Mouse (Mus musculus) neural tube, embryonic 15.5 days (tissue): Measurements from ENCODE around the gene Med25. TPM values are rescaled to one million over a fixed set of nuclear protein-coding genes. Genes with fewer than 3 reads are reported as not detected.

Source experiments
- ATAC-seq: fragments of 200-750 bp; cut with Nextera tagmentation; 2 replicates; pipeline ENCODE4 v1.8.0; 2017; ENCODE audit warnings: mild to moderate bottlenecking, moderate TSS enrichment, moderate library complexity; ENCODE audit not compliant: low FRiP score
- H3K27ac ChIP-seq: fragments of 300-500 bp; sonication (generic); replicated peaks from 2 replicates; pipeline ENCODE4 v1.5.1; 2015; ENCODE audit warnings: mild to moderate bottlenecking, inconsistent platforms
- H3K27me3 ChIP-seq: fragments of 300-500 bp; sonication (generic); replicated peaks from 2 replicates; pipeline ENCODE4 v1.6.1; 2015; ENCODE audit warnings: inconsistent platforms
- H3K36me3 ChIP-seq: fragments of 300-500 bp; sonication (generic); 2 replicates; pipeline ENCODE4 v1.6.1; 2015; ENCODE audit warnings: inconsistent platforms
- H3K4me1 ChIP-seq: fragments of 300-500 bp; sonication (generic); 2 replicates; pipeline ENCODE4 v1.6.1; 2015; ENCODE audit warnings: inconsistent platforms
- H3K4me2 ChIP-seq: fragments of 300-500 bp; sonication (generic); 2 replicates; pipeline ENCODE4 v1.6.1; 2015; ENCODE audit warnings: inconsistent platforms, mild to moderate bottlenecking, moderate library complexity
- H3K4me3 ChIP-seq: fragments of 300-500 bp; sonication (generic); replicated peaks from 2 replicates; pipeline ENCODE4 v1.5.1; 2015; ENCODE audit warnings: mild to moderate bottlenecking, inconsistent platforms
- H3K9ac ChIP-seq: fragments of 300-500 bp; sonication (generic); replicated peaks from 2 replicates; pipeline ENCODE4 v1.6.1; 2015; ENCODE audit warnings: mild to moderate bottlenecking, inconsistent platforms
- H3K9me3 ChIP-seq: fragments of 300-500 bp; sonication (generic); replicated peaks from 2 replicates; pipeline ENCODE4 v1.6.1; 2016; ENCODE audit warnings: inconsistent platforms
- WGBS: fragments of 180-500 bp; shearing (Covaris S2); methylation state at CpG from one replicate; pipeline ENCODE4 v1.1.7; 2015; ENCODE audit warnings: mixed read lengths; 5-methylcytosine and 5-hydroxymethylcytosine counted together
- polyA plus RNA-seq: library from polyadenylated mRNA; unstranded; fragments of >200 nt; fragmentation: Nextera tagmentation; extraction: Ambion mirVana; gene quantifications from 2 replicates; pipeline ENCODE4 v1.2.1, GENCODE M21; 2015

Med25 gene
- polyA plus RNA-seq, 1 experiment from 2014 or later = 141 TPM

DNA sequence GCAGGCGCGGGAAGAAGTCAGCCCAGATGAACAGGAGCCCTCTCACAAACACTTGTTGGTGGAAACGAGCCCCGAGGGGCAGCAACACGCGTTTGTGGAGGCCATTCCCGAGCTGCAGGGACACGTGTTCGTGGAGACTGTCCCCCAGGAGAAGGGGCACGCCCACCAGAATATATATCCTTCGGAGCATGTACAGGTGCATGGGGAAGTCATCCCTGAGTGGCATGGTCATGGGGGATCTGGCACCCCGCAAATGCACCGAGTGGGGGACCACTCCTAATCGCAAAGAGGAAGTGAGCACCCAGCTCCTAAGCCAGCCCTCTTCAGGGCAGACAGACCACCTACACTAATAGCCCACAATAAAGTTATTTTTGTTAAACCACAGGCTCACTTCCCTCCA is 52.1 kb downstream of the Med25 start:
- Histone ChIP-seq H3K4me1 (peaks cover 16% of the 10 kb centered on the region), H3K9me3 (no peaks in the 10 kb centered on the region), H3K9ac (peak overlapping the region; percentile 36; the same call in 1 of the 2 replicates), H3K4me3 (peak overlapping the region; percentile 29; the same call in 1 of the 2 replicates), H3K4me2 (peak overlapping the region; percentile 61), H3K36me3 (peaks cover 52% of the 10 kb centered on the region), H3K27ac (no peak overlapping the region), H3K27me3 (peaks cover 33% of the 10 kb centered on the region)
- WGBS = 46% methylated on average over 14 of the region's 14 CpGs
- no peak for ATAC-seq

DNA sequence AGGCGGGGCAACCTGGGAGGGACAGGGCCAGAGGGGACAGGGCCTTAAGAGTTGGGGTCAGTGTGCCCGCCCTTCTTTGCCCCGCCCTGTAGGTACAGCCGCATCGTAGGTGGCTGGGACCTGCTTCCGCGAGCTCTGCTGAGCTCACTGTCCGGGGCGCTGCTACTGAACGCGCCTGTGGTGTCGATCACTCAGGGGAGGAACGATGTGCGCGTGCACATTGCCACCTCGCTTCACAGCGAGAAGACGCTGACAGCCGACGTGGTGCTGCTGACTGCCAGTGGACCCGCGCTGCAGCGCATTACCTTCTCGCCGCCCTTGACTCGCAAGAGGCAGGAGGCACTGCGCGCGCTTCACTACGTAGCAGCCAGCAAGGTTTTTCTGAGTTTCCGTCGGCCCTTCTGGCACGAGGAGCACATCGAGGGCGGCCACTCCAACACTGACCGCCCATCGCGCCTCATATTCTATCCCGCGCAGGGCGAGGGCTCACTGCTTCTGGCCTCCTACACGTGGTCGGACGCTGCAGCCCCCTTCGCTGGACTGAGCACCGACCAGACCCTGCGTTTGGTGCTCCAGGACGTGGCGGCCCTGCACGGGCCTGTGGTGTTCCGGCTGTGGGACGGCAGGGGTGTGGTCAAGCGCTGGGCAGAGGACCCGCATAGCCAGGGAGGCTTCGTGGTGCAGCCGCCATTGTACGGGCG is 52.9 kb downstream of the Med25 start:
- WGBS = 2% methylated on average over 58 of the region's 58 CpGs
- peak; percentile 68 for ATAC-seq
- H3K9ac ChIP-seq = peak overlapping the region; percentile 36
- H3K27me3 ChIP-seq = peaks cover 33% of the 10 kb centered on the region
- peak overlapping the region; percentile 29 for H3K4me3 ChIP-seq
- no peak overlapping the region for H3K27ac ChIP-seq
- H3K9me3 ChIP-seq = no peaks in the 10 kb centered on the region
- peaks cover 16% of the 10 kb centered on the region for H3K4me1 ChIP-seq
- peak overlapping the region; percentile 61 for H3K4me2 ChIP-seq
- H3K36me3 ChIP-seq = peaks cover 45% of the 10 kb centered on the region

DNA sequence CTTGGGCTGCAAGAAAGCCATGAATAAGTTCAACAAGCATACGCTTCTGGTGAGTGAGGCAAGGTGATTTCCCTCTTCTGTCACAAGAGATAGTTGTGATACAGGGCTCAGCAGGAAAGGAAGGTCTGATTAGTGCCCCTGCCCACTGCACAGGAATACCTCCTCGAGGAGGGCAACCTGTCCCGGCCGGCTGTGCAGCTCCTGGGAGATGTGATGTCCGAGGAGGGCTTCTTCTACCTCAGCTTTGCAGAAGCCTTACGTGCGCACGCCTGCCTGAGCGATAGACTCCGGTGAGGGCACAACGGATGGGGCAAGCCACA is 53.4 kb downstream of the Med25 start:
- Histone ChIP-seq H3K27ac (no peak overlapping the region), H3K9me3 (no peaks in the 10 kb centered on the region), H3K36me3 (peaks cover 39% of the 10 kb centered on the region), H3K4me1 (peaks cover 16% of the 10 kb centered on the region), H3K4me2 (peak overlapping the region; percentile 61), H3K9ac (peak overlapping the region; percentile 36), H3K4me3 (peak overlapping the region; percentile 29), H3K27me3 (peaks cover 33% of the 10 kb centered on the region)
- ATAC-seq = no peak
- whole genome bisulfite sequencing = 29% methylated on average over 11 of the region's 11 CpGs

DNA sequence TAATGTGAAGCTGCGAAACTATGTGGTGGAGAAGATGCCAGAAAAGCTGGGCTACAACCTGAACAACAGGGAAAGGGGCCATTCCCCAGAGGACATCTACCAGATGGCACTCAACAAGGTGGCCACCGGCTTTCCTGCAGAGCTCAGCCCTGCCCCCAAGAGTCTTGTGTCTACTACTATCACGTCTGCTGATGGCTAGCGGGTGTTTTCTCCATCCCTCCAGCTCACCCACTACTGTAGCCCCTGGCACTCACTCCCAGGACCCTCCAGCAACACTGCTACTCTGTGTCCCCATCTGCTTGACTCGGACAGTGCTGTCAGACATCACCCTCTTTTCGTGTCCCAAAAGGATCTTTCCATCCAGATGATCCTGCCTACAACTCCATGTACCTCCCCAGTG is 54.4 kb downstream of the Med25 start:
- no peak for ATAC-seq
- WGBS = 84% methylated on average over 6 of the region's 6 CpGs
- Histone ChIP-seq H3K27me3 (peaks cover 32% of the 10 kb centered on the region), H3K36me3 (peaks cover 29% of the 10 kb centered on the region), H3K4me2 (no peak overlapping the region), H3K4me1 (peaks cover 16% of the 10 kb centered on the region), H3K4me3 (no peak overlapping the region), H3K27ac (no peak overlapping the region), H3K9ac (no peak overlapping the region), H3K9me3 (no peaks in the 10 kb centered on the region)

DNA sequence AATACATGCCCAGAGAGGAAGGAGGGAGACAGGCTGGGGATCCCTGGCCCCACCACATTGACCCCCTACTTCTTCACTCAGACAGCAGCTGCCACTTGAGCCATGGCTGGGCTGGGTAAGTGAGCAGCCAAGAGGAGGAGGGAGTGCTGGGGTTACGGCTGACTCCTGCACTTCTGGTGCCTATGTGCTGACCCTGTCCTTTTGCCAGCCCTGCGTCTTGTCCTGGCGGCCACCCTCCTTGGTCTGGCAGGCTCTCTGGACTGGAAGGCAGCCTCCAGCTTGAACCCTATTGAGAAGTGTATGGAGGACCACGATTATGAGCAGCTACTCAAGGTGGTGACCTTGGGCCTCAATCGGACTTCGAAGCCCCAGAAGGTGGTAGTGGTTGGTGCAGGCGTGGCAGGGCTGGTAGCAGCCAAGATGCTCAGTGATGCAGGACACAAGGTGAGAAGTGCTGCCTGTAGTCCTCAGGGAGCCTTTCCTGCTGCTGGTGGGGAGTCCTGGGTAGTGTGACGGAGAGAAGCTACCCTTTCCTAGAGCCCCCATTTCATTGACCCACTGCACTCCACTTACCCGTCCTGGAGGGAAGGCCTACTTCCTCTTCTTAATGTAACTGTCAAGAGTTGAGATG is 56.0 kb downstream of the Med25 start:
- peaks cover 19% of the 10 kb centered on the region for H3K27me3 ChIP-seq
- peaks cover 22% of the 10 kb centered on the region; the same call in 1 of the 2 replicates for H3K36me3 ChIP-seq
- no peak for ATAC-seq
- H3K9me3 ChIP-seq = no peaks in the 10 kb centered on the region
- H3K4me2 ChIP-seq = no peak overlapping the region
- no peak overlapping the region for H3K9ac ChIP-seq
- no peak overlapping the region for H3K27ac ChIP-seq
- H3K4me3 ChIP-seq = no peak overlapping the region
- H3K4me1 ChIP-seq = peaks cover 16% of the 10 kb centered on the region
- 90% methylated on average over 9 of the region's 9 CpGs for WGBS

DNA sequence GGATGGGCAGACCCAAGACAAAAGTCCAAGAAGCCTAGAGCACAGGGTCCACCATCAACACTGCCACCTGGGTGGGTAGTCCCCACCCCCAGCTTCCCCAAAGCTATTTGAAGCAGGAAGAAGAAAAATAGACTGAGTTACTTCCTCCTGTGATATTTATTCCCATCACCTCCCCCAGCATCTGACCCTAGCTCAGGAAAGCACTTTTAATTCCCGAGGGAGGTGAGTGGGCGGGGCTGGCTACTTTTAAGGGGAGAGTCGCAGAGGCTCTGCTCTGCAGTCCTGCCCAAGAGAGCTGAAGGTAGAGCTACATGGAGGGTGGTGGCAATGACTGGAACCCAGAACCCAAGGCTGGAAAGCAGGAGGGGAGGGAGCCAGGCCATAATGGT is 56.5 kb downstream of the Med25 start:
- Histone ChIP-seq H3K9me3 (no peaks in the 10 kb centered on the region), H3K4me3 (no peak overlapping the region), H3K9ac (no peak overlapping the region), H3K4me2 (no peak overlapping the region), H3K27me3 (peaks cover 15% of the 10 kb centered on the region), H3K36me3 (peaks cover 22% of the 10 kb centered on the region), H3K4me1 (peaks cover 16% of the 10 kb centered on the region), H3K27ac (no peak overlapping the region)
- ATAC-seq = no peak
- 52% methylated on average over 3 of the region's 3 CpGs for WGBS

DNA sequence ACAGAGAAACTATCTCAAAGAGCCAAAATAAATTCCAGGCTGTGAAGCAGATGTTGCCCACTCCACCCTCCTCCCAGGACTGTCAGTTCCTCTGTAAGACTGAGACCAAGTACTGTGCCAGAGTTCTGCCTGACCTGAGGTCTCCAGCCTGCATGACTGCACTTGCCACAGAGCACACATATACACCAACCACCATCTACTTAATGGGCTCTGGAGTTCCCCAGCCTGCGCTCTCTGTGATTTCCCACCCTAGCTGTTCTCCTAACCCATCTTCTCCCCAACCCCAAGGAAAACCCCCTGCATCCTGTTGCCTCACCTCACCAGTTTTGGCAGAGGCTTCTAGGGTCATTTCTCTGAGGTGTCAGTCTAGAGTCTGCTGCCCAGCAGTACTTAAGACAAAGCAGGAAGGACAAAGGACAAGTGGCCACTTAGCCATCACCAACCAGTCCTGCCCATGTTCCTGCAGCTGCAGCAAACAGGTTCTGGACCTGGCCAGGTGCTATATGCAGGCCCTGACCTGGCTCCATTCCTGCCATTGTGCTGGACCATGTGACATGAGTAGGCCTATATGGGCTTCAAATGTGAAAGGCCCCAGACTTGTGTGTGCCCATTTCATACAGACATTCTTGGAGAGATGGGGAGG is 57.0 kb downstream of the Med25 start:
- Histone ChIP-seq H3K9ac (no peak overlapping the region), H3K36me3 (peaks cover 22% of the 10 kb centered on the region), H3K4me1 (peaks cover 14% of the 10 kb centered on the region), H3K4me3 (no peak overlapping the region), H3K27me3 (peaks cover 10% of the 10 kb centered on the region), H3K27ac (no peak overlapping the region), H3K9me3 (no peaks in the 10 kb centered on the region), H3K4me2 (no peak overlapping the region)
- no peak for ATAC-seq
- WGBS = 94% methylated on average over 1 of the region's 1 CpGs

DNA sequence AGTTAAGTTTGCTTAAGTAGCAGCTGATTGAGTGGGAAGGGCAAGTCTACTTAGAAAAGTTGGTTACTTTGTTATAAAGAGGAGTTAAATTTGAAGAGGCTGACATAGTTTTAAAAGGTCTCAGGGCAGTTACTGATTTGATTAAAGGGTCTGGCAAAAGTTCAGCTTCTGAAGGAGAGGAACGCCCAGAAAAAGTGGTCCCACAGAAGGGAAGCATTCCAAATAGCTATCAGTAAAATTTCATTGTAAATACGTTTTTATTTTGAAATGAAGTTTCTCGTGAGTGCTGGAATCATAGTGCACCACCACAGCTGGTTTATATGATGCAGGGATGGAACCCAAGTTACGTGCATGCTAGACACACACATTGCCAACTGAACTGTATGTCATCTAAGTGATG is 59.7 kb downstream of the Med25 start:
- Histone ChIP-seq H3K4me3 (no peak overlapping the region), H3K27me3 (no peaks in the 10 kb centered on the region), H3K27ac (no peak overlapping the region), H3K4me1 (no peaks in the 10 kb centered on the region), H3K4me2 (no peak overlapping the region), H3K36me3 (peaks cover 38% of the 10 kb centered on the region), H3K9ac (no peak overlapping the region), H3K9me3 (no peaks in the 10 kb centered on the region)
- 84% methylated on average over 4 of the region's 4 CpGs for WGBS
- ATAC-seq = no peak

DNA sequence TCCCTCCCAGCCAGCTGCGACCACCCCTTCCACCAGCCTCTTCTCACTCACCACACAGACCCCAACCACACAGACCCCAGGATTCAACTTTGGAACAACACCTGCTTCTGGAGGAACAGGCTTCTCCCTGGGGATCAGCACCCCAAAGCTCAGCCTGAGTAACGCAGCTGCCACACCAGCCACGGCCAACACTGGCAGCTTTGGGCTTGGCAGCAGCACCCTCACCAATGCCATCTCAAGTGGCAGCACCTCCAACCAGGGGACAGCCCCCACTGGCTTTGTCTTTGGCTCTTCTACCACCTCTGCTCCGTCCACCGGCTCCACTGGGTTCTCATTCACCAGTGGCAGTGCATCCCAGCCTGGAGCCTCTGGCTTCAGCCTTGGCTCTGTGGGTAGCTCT is 63.8 kb downstream of the Med25 start:
- ATAC-seq = no peak
- no peak overlapping the region for H3K4me3 ChIP-seq
- peaks cover 38% of the 10 kb centered on the region for H3K36me3 ChIP-seq
- peaks cover 14% of the 10 kb centered on the region; the same call in 1 of the 2 replicates for H3K4me1 ChIP-seq
- no peaks in the 10 kb centered on the region for H3K27me3 ChIP-seq
- H3K9ac ChIP-seq = no peak overlapping the region
- no peaks in the 10 kb centered on the region for H3K9me3 ChIP-seq
- 93% methylated on average over 5 of the region's 5 CpGs for WGBS
- H3K4me2 ChIP-seq = no peak overlapping the region
- H3K27ac ChIP-seq = no peak overlapping the region

DNA sequence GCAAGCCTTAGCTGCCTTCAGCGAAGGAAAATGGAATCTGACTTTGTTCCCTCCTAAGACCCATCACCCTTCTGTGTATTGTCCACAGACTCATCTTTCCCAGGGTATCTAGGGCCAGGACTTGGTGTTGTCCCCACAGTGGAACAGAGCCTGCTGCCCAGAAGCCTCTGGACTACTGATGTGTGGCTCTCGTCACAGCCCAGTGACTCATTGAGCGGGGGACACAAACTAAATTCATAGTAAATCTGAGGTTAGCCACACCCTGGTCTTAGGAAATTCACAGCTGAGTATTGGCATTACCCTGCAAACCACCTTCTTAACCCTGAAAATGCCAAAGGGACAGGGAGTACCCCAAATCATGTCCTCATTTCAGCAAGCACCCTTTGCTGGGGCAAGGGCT is 65.7 kb downstream of the Med25 start:
- no peak overlapping the region for H3K4me3 ChIP-seq
- H3K9ac ChIP-seq = no peak overlapping the region
- H3K36me3 ChIP-seq = peaks cover 33% of the 10 kb centered on the region
- no peak overlapping the region for H3K27ac ChIP-seq
- ATAC-seq = no peak
- H3K9me3 ChIP-seq = no peaks in the 10 kb centered on the region
- peaks cover 17% of the 10 kb centered on the region; the same call in 1 of the 2 replicates for H3K4me1 ChIP-seq
- H3K27me3 ChIP-seq = no peaks in the 10 kb centered on the region
- no peak overlapping the region for H3K4me2 ChIP-seq
- 91% methylated on average over 3 of the region's 3 CpGs for WGBS
